Mouse (Mus musculus) CH12.LX (cell line): ENCODE results near the gene 1500015O10Rik. TPM values are rescaled to one million over a fixed set of nuclear protein-coding genes. Genes with fewer than 3 reads are reported as not detected.

Source experiments
- DNase-seq: peaks from one replicate; pipeline ENCODE4 v3.0.0-alpha.2; 2013; ENCODE audit errors: extremely low read depth
- H3K27ac ChIP-seq: 2 replicates; pipeline ENCODE4 v1.5.1; 2012; ENCODE audit warnings: low read depth, mild to moderate bottlenecking, control low read depth, moderate library complexity; ENCODE audit not compliant: insufficient read depth
- H3K27me3 ChIP-seq: replicated peaks from 2 replicates; pipeline ENCODE3; 2012; ENCODE audit warnings: inconsistent platforms
- H3K36me3 ChIP-seq, 2 experiments: replicated peaks in 1 of 2; 2 replicates each; pipeline versions ENCODE3 to v1.6.1; 2012; ENCODE audit warnings: inconsistent platforms in 1 of 2, low read length in 1 of 2, mild to moderate bottlenecking in 1 of 2, mixed read lengths in 1 of 2, moderate library complexity in 1 of 2; ENCODE audit not compliant: control insufficient read depth in 1 of 2, insufficient read depth in 1 of 2
- H3K4me1 ChIP-seq, 2 experiments: 2 replicates each; pipeline ENCODE4 v1.6.1; 2012; ENCODE audit warnings: inconsistent platforms in 1 of 2, moderate library complexity in 1 of 2; ENCODE audit not compliant: insufficient read depth in 2 of 2, control insufficient read depth in 1 of 2
- H3K4me2 ChIP-seq: 2 replicates; pipeline ENCODE4 v1.6.1; 2012; ENCODE audit warnings: low read depth, mild to moderate bottlenecking, control low read depth; ENCODE audit not compliant: poor library complexity, insufficient read depth, severe bottlenecking
- H3K4me3 ChIP-seq, 3 experiments: fragments of 150-350 bp in 1 of 3; sonication (generic) in 1 of 3; replicated peaks in 1 of 3; 2 replicates each; pipeline versions ENCODE3 to v1.5.1; 2011 to 2012; ENCODE audit warnings: low read depth in 2 of 3, low read length in 2 of 3, mild to moderate bottlenecking in 2 of 3, moderate library complexity in 2 of 3, control low read depth in 1 of 3, improper control_type of control experiment in 1 of 3, inconsistent platforms in 1 of 3, mixed read lengths in 1 of 3; ENCODE audit not compliant: poor library complexity in 1 of 3
- H3K79me2 ChIP-seq: replicated peaks from 2 replicates; pipeline ENCODE4 v1.6.1; 2012; ENCODE audit warnings: mild to moderate bottlenecking, moderate library complexity; ENCODE audit not compliant: control insufficient read depth, poor library complexity, insufficient read depth, severe bottlenecking; ENCODE audit errors: extremely low read depth
- H3K9ac ChIP-seq: 2 replicates; pipeline ENCODE4 v1.6.1; 2012; ENCODE audit warnings: low read depth, mild to moderate bottlenecking, control low read depth, moderate library complexity; ENCODE audit not compliant: insufficient read depth
- H3K9me3 ChIP-seq: replicated peaks from 2 replicates; pipeline ENCODE3; 2012; ENCODE audit warnings: low read length, inconsistent platforms, mixed read lengths
- BHLHE40 ChIP-seq: IDR thresholded peaks from 2 replicates; pipeline ENCODE4 v1.6.1; 2011; ENCODE audit warnings: mild to moderate bottlenecking, low read depth, low read length, improper control_type of control experiment
- NRF1 ChIP-seq: IDR thresholded peaks from 2 replicates; pipeline ENCODE4 v1.6.1; 2014; ENCODE audit warnings: low read depth, mild to moderate bottlenecking, inconsistent platforms, low read length, improper control_type of control experiment, moderate library complexity
- ZC3H11A ChIP-seq: IDR thresholded peaks from 2 replicates; pipeline ENCODE4 v1.6.1; 2012; ENCODE audit warnings: low read depth, mild to moderate bottlenecking, inconsistent platforms, low read length, improper control_type of control experiment
- dilution Hi-C: fragments of 300-500 bp; cut with MboI; formaldehyde crosslinking; loops from 2 replicates; pipeline ENCODE4 v1.14.3; 2020; ENCODE audit warnings: low sequenced_read_pairs; ENCODE audit not compliant: extremely low pct_unique_long_range_greater_than_20kb, extremely low pct_ligation_motif_present
- in situ Hi-C: fragments of 300-500 bp; cut with MboI; formaldehyde crosslinking; loops from 3 replicates; pipeline ENCODE4 v1.14.3; 2019; ENCODE audit warnings: low sequenced_read_pairs, low pct_ligation_motif_present, low pct_unique_long_range_greater_than_20kb, mixed read lengths
- polyA plus RNA-seq: library from polyadenylated mRNA; unstranded; fragments of >175 nt; gene quantifications from 2 replicates; pipeline ENCODE4 v1.2.1, GENCODE M21; 2012; ENCODE audit warnings: low read depth; ENCODE audit not compliant: insufficient read length
- total RNA-seq, 2 experiments: library from RNA; depleted of rRNA; stranded (reverse); fragments of 300-350 nt in 1 of 2; fragments of >200 nt in 1 of 2; gene quantifications; 2 replicates each; pipeline ENCODE4 v1.2.3; 2012 to 2014

1500015O10Rik gene
- total and polyA plus RNA-seq, 3 experiments: not detected

GRCm38 (mm10) chr1:43789765-43790164 lies 59.4 kb downstream of the 1500015O10Rik start:
- dilution Hi-C loops (no loop called here), in situ Hi-C loops (no loop called here)
- DNase-seq: no peak
- H3K79me2 ChIP-seq: no peaks in the 10 kb centered on the region
- no peak overlapping the region for H3K27ac ChIP-seq
- no peak overlapping the region for H3K4me3 ChIP-seq
- no peak overlapping the region for H3K9ac ChIP-seq
- H3K27me3 ChIP-seq: no peaks in the 10 kb centered on the region
- H3K4me1 ChIP-seq: peaks cover 0 to 2% of the 10 kb centered on the region in 2 experiments; a peak in 1 of 4 replicates
- peaks cover 8 to 74% of the 10 kb centered on the region in 2 experiments for H3K36me3 ChIP-seq
- no peak overlapping the region for H3K4me2 ChIP-seq
- no peaks in the 10 kb centered on the region for H3K9me3 ChIP-seq
- no peak for TF ChIP-seq ZC3H11A
- no peak for TF ChIP-seq BHLHE40
- no peak for TF ChIP-seq NRF1

Other genes with a start within 250 kb of the 1500015O10Rik start
- 18.4 and 21.4 TPM in 2 replicates for gene Uxs1, start 97.2 kb downstream of the 1500015O10Rik start, total RNA-seq (2012; rRNA removed)
- gene Uxs1, start 97.2 kb downstream of the 1500015O10Rik start, total RNA-seq (2014; rRNA removed): 33.3 and 34.0 TPM in 2 replicates
- 29.6 and 31.3 TPM in 2 replicates for gene Uxs1, start 97.2 kb downstream of the 1500015O10Rik start, polyA plus RNA-seq
- gene Tpp2, start 203.0 kb downstream of the 1500015O10Rik start, total RNA-seq (2012; rRNA removed): 35.4 and 42.7 TPM in 2 replicates
- gene Tpp2, start 203.0 kb downstream of the 1500015O10Rik start, total RNA-seq (2014; rRNA removed): 52.5 and 60.5 TPM in 2 replicates
- gene Tpp2, start 203.0 kb downstream of the 1500015O10Rik start, polyA plus RNA-seq: 47.2 and 50.4 TPM in 2 replicates